Mouse (Mus musculus): ENCODE measurements around the gene Ankrd12.

DNA sequence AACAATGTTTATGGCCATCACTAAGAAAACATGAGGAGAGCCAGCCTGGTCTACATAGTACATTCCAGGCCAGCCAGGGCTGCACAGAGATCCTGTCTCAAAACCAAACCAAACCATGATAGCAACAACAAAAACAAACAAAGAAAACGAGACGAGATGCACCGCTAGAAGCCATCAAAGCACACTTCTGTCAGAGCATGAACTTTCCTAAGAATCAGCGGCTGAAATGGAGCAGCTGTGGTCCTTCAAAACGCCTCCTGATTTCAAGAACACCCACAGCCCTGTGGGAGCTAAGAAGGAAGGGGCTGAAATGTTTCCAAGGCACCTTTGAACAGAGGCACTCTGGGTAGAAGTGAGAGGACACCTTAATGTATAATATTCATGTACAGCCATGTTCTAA is 152.7 kb downstream of the Ankrd12 start:
- TF ChIP-seq CTCF (IDR thresholded peaks at IDR 0.05; ENCODE audit: low read depth, low read length), result no peak
- TF ChIP-seq POLR2A (IDR thresholded peaks at IDR 0.05; ENCODE audit: borderline replicate concordance, low read depth, low read length), result no peak
